Mouse (Mus musculus) MEL (cell line): ENCODE data around the gene Insrr. TPM values are rescaled to one million over a fixed set of nuclear protein-coding genes. Genes with fewer than 3 reads are reported as not detected.
"Not testable (repeated sequence)": the region's sequence is repeated elsewhere in the genome, so short reads cannot be mapped to it uniquely, and the experiment has no call there.

Source experiments
- DNase-seq: peaks from one replicate; pipeline ENCODE4 v3.0.0; 2011; ENCODE audit warnings: low read depth, low spot score
- H3K27ac ChIP-seq: 2 replicates; pipeline ENCODE4 v1.5.1; 2012; ENCODE audit warnings: low read depth, mild to moderate bottlenecking, control low read depth, low read length, moderate library complexity; ENCODE audit not compliant: control insufficient read depth
- H3K27me3 ChIP-seq, 2 experiments: fragments of 150-350 bp in 1 of 2; sonication (generic) in 1 of 2; 2 replicates each; pipeline ENCODE4 v1.6.1; 2012; ENCODE audit warnings: low read length in 2 of 2, mild to moderate bottlenecking in 2 of 2, improper control_type of control experiment in 1 of 2, moderate library complexity in 1 of 2; ENCODE audit not compliant: insufficient read depth in 2 of 2, control insufficient read depth in 1 of 2
- H3K36me3 ChIP-seq, 2 experiments: 2 replicates each; pipeline ENCODE4 v1.6.1; 2012 to 2014; ENCODE audit warnings: low read length in 2 of 2, improper control_type of control experiment in 1 of 2, inconsistent platforms in 1 of 2, mild to moderate bottlenecking in 1 of 2; ENCODE audit not compliant: insufficient read depth in 2 of 2, control insufficient read depth in 1 of 2
- H3K4me1 ChIP-seq, 2 experiments: fragments of 150-350 bp in 1 of 2; sonication (generic) in 1 of 2; 2 replicates each; pipeline ENCODE4 v1.6.1; 2012; ENCODE audit warnings: low read length in 2 of 2, improper control_type of control experiment in 1 of 2, mild to moderate bottlenecking in 1 of 2; ENCODE audit not compliant: insufficient read depth in 2 of 2, control insufficient read depth in 1 of 2
- H3K4me3 ChIP-seq, 2 experiments: fragments of 150-350 bp in 1 of 2; sonication (generic) in 1 of 2; 2 replicates each; pipeline ENCODE4 v1.5.1; 2012; ENCODE audit warnings: low read depth in 2 of 2, low read length in 2 of 2, mild to moderate bottlenecking in 2 of 2, moderate library complexity in 2 of 2, control low read depth in 1 of 2, improper control_type of control experiment in 1 of 2; ENCODE audit not compliant: control insufficient read depth in 1 of 2, insufficient read depth in 1 of 2
- H3K79me2 ChIP-seq: 2 replicates; pipeline ENCODE4 v1.6.1; 2012; ENCODE audit warnings: mild to moderate bottlenecking, low read length, moderate library complexity; ENCODE audit not compliant: control insufficient read depth, poor library complexity, insufficient read depth
- H3K9ac ChIP-seq: 2 replicates; pipeline ENCODE4 v1.6.1; 2012; ENCODE audit warnings: low read depth, mild to moderate bottlenecking, control low read depth, low read length, moderate library complexity; ENCODE audit not compliant: control insufficient read depth, poor library complexity, severe bottlenecking
- H3K9me3 ChIP-seq: fragments of 150-350 bp; sonication (generic); replicated peaks from 2 replicates; pipeline ENCODE4 v1.6.1; 2012; ENCODE audit warnings: mild to moderate bottlenecking, low read length, improper control_type of control experiment, moderate library complexity; ENCODE audit not compliant: insufficient read depth
- BHLHE40 ChIP-seq: IDR thresholded peaks from 2 replicates; pipeline ENCODE4 v1.6.1; 2012; ENCODE audit warnings: low read depth, mild to moderate bottlenecking, inconsistent platforms, low read length, improper control_type of control experiment, borderline replicate concordance
- CHD1 ChIP-seq: IDR thresholded peaks from 2 replicates; pipeline ENCODE4 v1.6.1; 2012; ENCODE audit warnings: low read depth, mild to moderate bottlenecking, inconsistent platforms, low read length, improper control_type of control experiment
- CTCF ChIP-seq, 3 experiments: IDR thresholded peaks in 2 of 3; conservative IDR thresholded peaks in 1 of 3; 2 replicates each; pipeline ENCODE4 v1.5.1; 2011 to 2012; ENCODE audit warnings: low read length in 3 of 3, low read depth in 2 of 3, mild to moderate bottlenecking in 2 of 3, improper control_type of control experiment in 1 of 3, inconsistent platforms in 1 of 3, mixed read lengths in 1 of 3, moderate library complexity in 1 of 3; ENCODE audit not compliant: control insufficient read depth in 1 of 3, insufficient read depth in 1 of 3, poor library complexity in 1 of 3, severe bottlenecking in 1 of 3
- ELF1 ChIP-seq: IDR thresholded peaks from 2 replicates; pipeline ENCODE4 v1.6.1; 2014; ENCODE audit warnings: low read depth, mild to moderate bottlenecking, inconsistent platforms, low read length, improper control_type of control experiment, moderate library complexity
- ETS1 ChIP-seq: IDR thresholded peaks from 2 replicates; pipeline ENCODE4 v1.6.1; 2012; ENCODE audit warnings: low read depth, mild to moderate bottlenecking, inconsistent platforms, low read length, improper control_type of control experiment, moderate library complexity
- GABPA ChIP-seq: IDR thresholded peaks from 2 replicates; pipeline ENCODE4 v1.6.1; 2012; ENCODE audit warnings: low read depth, mild to moderate bottlenecking, inconsistent platforms, low read length, improper control_type of control experiment, moderate library complexity
- GATA1 ChIP-seq: IDR thresholded peaks from 2 replicates; pipeline ENCODE4 v1.6.1; 2011; ENCODE audit warnings: low read depth, low read length, improper control_type of control experiment
- HCFC1 ChIP-seq: IDR thresholded peaks from 2 replicates; pipeline ENCODE4 v1.6.1; 2012; ENCODE audit warnings: low read depth, mild to moderate bottlenecking, inconsistent platforms, low read length, improper control_type of control experiment, moderate library complexity
- JUND ChIP-seq: IDR thresholded peaks from 2 replicates; pipeline ENCODE4 v1.6.1; 2011; ENCODE audit warnings: low read depth, mild to moderate bottlenecking, improper control_type of control experiment, low read length
- MAFK ChIP-seq: IDR thresholded peaks from 2 replicates; pipeline ENCODE4 v1.6.1; 2011; ENCODE audit warnings: low read depth, mild to moderate bottlenecking, low read length, improper control_type of control experiment, borderline replicate concordance
- MAX ChIP-seq: IDR thresholded peaks from 2 replicates; pipeline ENCODE4 v1.6.1; 2011; ENCODE audit warnings: low read length, improper control_type of control experiment
- MAZ ChIP-seq: IDR thresholded peaks from 2 replicates; pipeline ENCODE4 v1.6.1; 2012; ENCODE audit warnings: low read depth, mild to moderate bottlenecking, inconsistent platforms, low read length, improper control_type of control experiment
- MXI1 ChIP-seq: IDR thresholded peaks from 2 replicates; pipeline ENCODE4 v1.6.1; 2011; ENCODE audit warnings: mild to moderate bottlenecking, low read depth, low read length, improper control_type of control experiment
- MYB ChIP-seq: IDR thresholded peaks from 2 replicates; pipeline ENCODE4 v1.6.1; 2011; ENCODE audit warnings: mild to moderate bottlenecking, low read depth, low read length, improper control_type of control experiment
- MYC ChIP-seq: IDR thresholded peaks from 2 replicates; pipeline ENCODE4 v1.6.1; 2011; ENCODE audit warnings: low read depth, mild to moderate bottlenecking, low read length, improper control_type of control experiment, moderate library complexity
- NELFE ChIP-seq: IDR thresholded peaks from 2 replicates; pipeline ENCODE4 v1.6.1; 2011; ENCODE audit warnings: low read depth, low read length, improper control_type of control experiment
- NRF1 ChIP-seq: IDR thresholded peaks from 2 replicates; pipeline ENCODE4 v1.6.1; 2014; ENCODE audit warnings: low read depth, mild to moderate bottlenecking, inconsistent platforms, low read length, improper control_type of control experiment, moderate library complexity; ENCODE audit not compliant: poor library complexity, insufficient read depth, severe bottlenecking
- POLR2AphosphoS2 ChIP-seq: IDR thresholded peaks from 2 replicates; pipeline ENCODE4 v1.6.1; 2011; ENCODE audit warnings: low read length, improper control_type of control experiment
- RAD21 ChIP-seq: IDR thresholded peaks from 2 replicates; pipeline ENCODE4 v1.6.1; 2011; ENCODE audit warnings: mild to moderate bottlenecking, low read depth, low read length, improper control_type of control experiment
- SIN3A ChIP-seq: IDR thresholded peaks from 2 replicates; pipeline ENCODE4 v1.6.1; 2012; ENCODE audit warnings: low read length, improper control_type of control experiment, inconsistent platforms
- SMC3 ChIP-seq: IDR thresholded peaks from 2 replicates; pipeline ENCODE4 v1.6.1; 2011; ENCODE audit warnings: low read depth, low read length, improper control_type of control experiment
- TCF12 ChIP-seq: IDR thresholded peaks from 2 replicates; pipeline ENCODE4 v1.6.1; 2014; ENCODE audit warnings: low read depth, mild to moderate bottlenecking, inconsistent platforms, low read length, improper control_type of control experiment, moderate library complexity
- USF1 ChIP-seq: IDR thresholded peaks from 2 replicates; pipeline ENCODE4 v1.6.1; 2014; ENCODE audit warnings: low read depth, mild to moderate bottlenecking, inconsistent platforms, low read length, improper control_type of control experiment, moderate library complexity
- USF2 ChIP-seq, 2 experiments: IDR thresholded peaks; 2 replicates each; pipeline ENCODE4 v1.6.1; 2011 to 2012; ENCODE audit warnings: improper control_type of control experiment in 2 of 2, low read length in 2 of 2, borderline replicate concordance in 1 of 2, inconsistent platforms in 1 of 2, low read depth in 1 of 2, mild to moderate bottlenecking in 1 of 2; ENCODE audit not compliant: insufficient read depth in 1 of 2
- ZC3H11A ChIP-seq: IDR thresholded peaks from 2 replicates; pipeline ENCODE4 v1.6.1; 2012; ENCODE audit warnings: low read depth, mild to moderate bottlenecking, inconsistent platforms, low read length, improper control_type of control experiment
- ZMIZ1 ChIP-seq: IDR thresholded peaks from 2 replicates; pipeline ENCODE4 v1.6.1; 2012; ENCODE audit warnings: low read depth, mild to moderate bottlenecking, inconsistent platforms, low read length, improper control_type of control experiment, moderate library complexity
- ZNF384 ChIP-seq: IDR thresholded peaks from 2 replicates; pipeline ENCODE4 v1.6.1; 2012; ENCODE audit warnings: low read depth, mild to moderate bottlenecking, inconsistent platforms, low read length, improper control_type of control experiment
- polyA plus RNA-seq, 2 experiments: library from polyadenylated mRNA; stranded (reverse) in 1 of 2; unstranded in 1 of 2; fragments of >175 nt in 1 of 2; fragments of >200 nt in 1 of 2; gene quantifications; 2 replicates each; pipeline versions ENCODE4 v1.2.1 to v1.2.4; 2012; ENCODE audit warnings: low replicate concordance in 2 of 2, low read depth in 1 of 2; ENCODE audit not compliant: insufficient read length in 2 of 2, insufficient read depth in 1 of 2, missing spikeins in 1 of 2
- total RNA-seq: library from RNA; depleted of rRNA; stranded (reverse); fragments of 300-350 nt; gene quantifications from 2 replicates; pipeline ENCODE4 v1.2.3, GENCODE M21; 2012

The Insrr gene
- total and polyA plus RNA-seq, 3 experiments, result 0.77 to 3.7 TPM; not detected in 1

DNA sequence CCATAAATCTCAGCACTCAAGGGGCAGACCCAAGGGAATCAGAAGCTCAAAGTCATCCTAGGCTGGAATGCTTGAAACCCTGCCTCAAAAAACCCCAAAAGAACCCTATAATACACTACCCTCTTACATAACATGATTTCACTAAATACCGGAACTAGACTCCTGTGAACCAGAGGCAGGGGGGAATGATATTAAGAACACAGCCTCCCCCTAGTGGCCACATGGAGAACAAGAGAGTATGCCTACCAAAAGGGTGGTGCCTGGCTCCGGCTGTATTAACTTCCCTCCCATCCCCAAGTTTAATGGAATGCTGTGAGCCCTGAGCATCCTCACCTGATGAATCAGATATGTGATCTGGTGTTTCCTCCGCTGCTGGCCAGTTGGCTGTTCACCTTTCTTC, 63.1 kb downstream of the Insrr start:
- Histone ChIP-seq H3K9me3 (no peaks in the 10 kb centered on the region), H3K4me3 (no peak overlapping the region), H3K27ac (no peak overlapping the region)
- no peak for TF ChIP-seq MAFK
- TF ChIP-seq GATA1, result no peak
- TF ChIP-seq JUND, result no peak
- no peak for TF ChIP-seq GABPA
- TF ChIP-seq BHLHE40, result no peak
- TF ChIP-seq MYB, result no peak
- TF ChIP-seq MAX, result no peak
- no peak for TF ChIP-seq ZNF384
- peak; percentile 62 for TF ChIP-seq SMC3
- no peak for TF ChIP-seq MYC
- TF ChIP-seq HCFC1, result 0 out of 2 replicates have a peak, but pooled peaks have one; percentile 36
- TF ChIP-seq ZC3H11A, result peak; percentile 21; the same call in 1 of the 2 replicates
- TF ChIP-seq RAD21, result peak; percentile 55
- peak; percentile 39; the same call in 1 of the 2 replicates for TF ChIP-seq ELF1
- TF ChIP-seq MAZ, result no peak
- TF ChIP-seq MXI1, result no peak
- TF ChIP-seq TCF12, result no peak
- no peak for TF ChIP-seq NELFE
- no peak for TF ChIP-seq CHD1
- no peak for TF ChIP-seq USF1
- no peak for TF ChIP-seq ETS1
- TF ChIP-seq USF2 (IDR thresholded peaks at IDR 0.05; ENCODE audit: borderline replicate concordance in 1 of 2, insufficient read depth in 1 of 2, low read depth in 1 of 2, low read length in 2 of 2), result no peak
- TF ChIP-seq CTCF (IDR thresholded peaks at IDR 0.05 in 2 of 3, conservative IDR thresholded peaks at IDR 0.05 in 1 of 3; ENCODE audit: control insufficient read depth in 1 of 3, insufficient read depth in 1 of 3, low read depth in 2 of 3, low read length in 3 of 3, poor library complexity in 1 of 3, severe bottlenecking in 1 of 3), result peak; percentile 60 to 88 (median 82)
- no peak; the same call in 1 of the 2 replicates for TF ChIP-seq SIN3A
- TF ChIP-seq ZMIZ1, result no peak
- TF ChIP-seq NRF1, result no peak
- TF ChIP-seq POLR2AphosphoS2, result no peak
- TF ChIP-seq, all 39 proteins: peak for 6
- Histone ChIP-seq H3K4me1 (no peaks in the 10 kb centered on the region), H3K9ac (no peak overlapping the region), H3K27me3 (no peaks in the 10 kb centered on the region), H3K36me3 (peaks cover 0 to 14% of the 10 kb centered on the region in 2 experiments; a peak in 2 of 4 replicates), H3K79me2 (no peaks in the 10 kb centered on the region)
- peak; percentile 77 for DNase-seq

DNA sequence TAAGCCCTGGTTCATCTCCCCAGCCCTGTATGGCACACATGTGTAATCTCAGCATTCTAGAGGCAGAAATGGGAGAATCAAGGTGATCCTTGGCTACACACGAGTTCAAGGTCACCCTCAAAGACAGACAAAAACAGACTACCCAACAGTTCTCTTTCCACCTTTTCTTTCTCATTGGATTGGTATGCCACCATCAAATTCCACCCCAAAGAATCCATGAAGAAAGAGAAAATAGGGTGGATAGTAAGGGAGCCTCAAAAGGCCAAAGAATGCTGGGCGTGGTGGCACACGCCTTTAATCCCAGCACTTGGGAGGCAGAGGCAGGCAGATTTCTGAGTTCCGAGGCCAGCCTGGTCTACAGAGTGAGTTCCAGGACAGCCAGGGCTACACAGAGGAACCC, 67.4 kb downstream of the Insrr start:
- not testable (repeated sequence) for H3K27ac ChIP-seq, H3K27me3 ChIP-seq, H3K9me3 ChIP-seq, H3K4me1 ChIP-seq, H3K79me2 ChIP-seq, H3K4me3 ChIP-seq, H3K9ac ChIP-seq, DNase-seq
- peaks cover 0 to 21% of the 10 kb centered on the region in 2 experiments; a peak in 2 of 4 replicates for H3K36me3 ChIP-seq
